Mouse (Mus musculus) left cerebral cortex, postnatal 10 days (tissue): Measurements from ENCODE around the gene Igdcc3. TPM values are rescaled to one million over a fixed set of nuclear protein-coding genes. Genes with fewer than 3 reads are reported as not detected.
"Not testable (repeated sequence)": the region's sequence is repeated elsewhere in the genome, so short reads cannot be mapped to it uniquely, and the experiment has no call there.

Experiments
- DNase-seq, 2 experiments: peaks; one replicate each; pipeline ENCODE4 v3.0.0; 2021 to 2022; ENCODE audit warnings: low spot score in 2 of 2, mixed read lengths in 1 of 2; ENCODE audit errors: extremely low spot score in 1 of 2
- intact Hi-C: fragments of 180-260 bp; cut with DNase I; formaldehyde crosslinking; loops from one replicate; pipeline ENCODE4 v1.15.1; 2025
- total RNA-seq, 2 experiments: library from RNA; stranded (reverse); gene quantifications; 2 replicates each; pipeline ENCODE4 v1.2.3; 2021

The Igdcc3 gene
- total RNA-seq, 2 experiments from 2014 or later, result 2.5 to 4.2 TPM

DNA sequence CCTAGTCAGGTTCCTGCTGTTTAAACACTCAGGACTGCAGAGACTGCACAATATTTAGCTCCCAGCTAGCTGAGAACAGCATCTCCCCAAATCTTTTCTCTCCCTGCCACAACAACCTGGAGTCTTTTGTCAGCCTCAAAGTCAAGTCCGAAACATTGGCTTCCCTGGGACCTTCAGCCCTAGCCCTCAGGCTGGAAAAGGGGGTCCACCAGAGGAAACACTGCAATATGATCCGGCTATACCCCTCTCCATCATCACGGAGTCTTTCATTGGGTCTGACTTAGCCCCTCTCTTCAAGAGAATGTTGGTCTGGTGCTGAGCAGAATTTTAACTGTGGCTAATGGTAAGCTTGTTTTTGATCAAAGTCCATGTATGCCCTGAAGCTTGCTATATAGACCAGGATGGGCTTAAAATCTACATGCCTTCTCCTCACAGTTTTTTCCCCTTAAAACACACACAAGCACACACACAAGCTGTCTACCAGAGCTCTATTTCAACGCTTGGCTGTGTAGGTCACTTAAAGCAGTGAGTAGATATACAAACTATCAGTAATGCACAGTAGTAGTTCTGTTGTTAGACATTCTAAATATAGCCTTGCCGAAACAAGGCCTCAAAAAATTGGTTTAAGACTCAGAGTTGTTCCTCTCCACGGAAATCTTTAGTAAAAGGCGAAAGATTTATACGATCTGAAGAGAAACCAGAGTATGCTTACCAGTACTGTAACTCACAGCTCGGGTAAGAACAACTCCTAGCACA is 55.2 kb downstream of the Igdcc3 start:
- intact Hi-C loops, result loop anchor here (2.0 kb wide), 1 partner anchor 87 kb away; no protein-coding TSS in a partner anchor
- peak in 1 of 2 experiments; percentile 53 for DNase-seq

DNA sequence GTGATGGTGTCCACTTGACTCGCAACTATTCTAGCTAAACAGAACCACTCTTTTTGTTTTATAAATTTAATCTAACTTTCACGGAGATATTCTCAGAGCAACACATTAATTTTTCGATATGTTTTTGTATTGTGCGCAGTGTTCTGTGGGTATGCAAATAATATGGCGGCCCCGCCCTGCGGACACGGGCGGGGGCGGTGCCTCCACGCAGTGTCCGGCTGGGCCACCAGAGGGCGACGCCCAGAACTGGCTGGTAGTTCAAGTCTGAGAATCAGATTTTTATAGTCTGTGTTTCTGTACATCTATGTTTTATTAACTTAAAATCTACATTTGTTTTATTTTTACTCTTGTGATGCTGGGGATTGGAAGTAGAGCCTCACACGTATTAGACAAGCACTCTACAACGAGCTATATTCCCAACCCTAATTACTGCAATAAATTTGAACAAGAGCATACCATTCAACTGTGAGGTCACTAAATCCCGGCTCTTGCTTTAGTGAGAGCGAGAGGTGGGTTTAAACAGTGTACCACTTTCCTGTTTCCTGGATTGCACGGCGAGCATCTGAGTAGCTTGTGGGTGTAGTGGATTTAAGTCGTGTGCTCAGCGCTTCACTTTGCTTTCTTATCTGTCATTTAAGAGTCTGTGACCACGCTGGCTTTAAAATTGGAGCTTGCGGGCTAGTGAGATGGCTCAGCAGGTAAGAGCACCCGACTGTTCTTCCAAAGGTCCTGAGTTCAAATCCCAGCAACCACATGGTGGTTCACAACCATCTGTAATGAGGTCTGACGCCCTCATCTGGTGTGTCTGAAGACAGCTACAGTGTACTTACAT is 56.0 kb downstream of the Igdcc3 start:
- intact Hi-C loops, result loop anchor here (2.0 kb wide), 1 partner anchor 86 kb away; no protein-coding TSS in a partner anchor
- DNase-seq, result peak; percentile 89 to 94

DNA sequence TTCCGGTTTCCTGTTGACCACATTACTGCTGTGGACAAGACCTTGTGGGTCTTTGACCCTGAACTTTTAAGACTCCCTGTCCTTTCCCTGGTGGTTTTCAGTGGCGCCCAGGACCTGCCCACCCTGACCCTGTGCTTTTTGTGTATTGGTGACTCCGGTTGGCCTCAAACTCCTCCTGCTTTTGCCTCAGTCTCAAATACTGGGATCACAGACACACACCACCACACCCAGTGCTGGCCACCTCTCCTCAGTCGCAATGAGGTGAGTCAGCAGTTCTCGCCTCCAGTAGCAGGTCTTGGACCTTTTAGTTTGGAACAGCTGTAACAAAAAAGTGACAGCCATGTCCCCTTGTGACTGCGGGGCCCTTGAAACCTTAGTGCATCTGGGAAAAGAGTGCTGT is 56.8 kb downstream of the Igdcc3 start:
- intact Hi-C loops, result loop anchor here (2.0 kb wide), 1 partner anchor 85 kb away; no protein-coding TSS in a partner anchor
- no peak for DNase-seq

DNA sequence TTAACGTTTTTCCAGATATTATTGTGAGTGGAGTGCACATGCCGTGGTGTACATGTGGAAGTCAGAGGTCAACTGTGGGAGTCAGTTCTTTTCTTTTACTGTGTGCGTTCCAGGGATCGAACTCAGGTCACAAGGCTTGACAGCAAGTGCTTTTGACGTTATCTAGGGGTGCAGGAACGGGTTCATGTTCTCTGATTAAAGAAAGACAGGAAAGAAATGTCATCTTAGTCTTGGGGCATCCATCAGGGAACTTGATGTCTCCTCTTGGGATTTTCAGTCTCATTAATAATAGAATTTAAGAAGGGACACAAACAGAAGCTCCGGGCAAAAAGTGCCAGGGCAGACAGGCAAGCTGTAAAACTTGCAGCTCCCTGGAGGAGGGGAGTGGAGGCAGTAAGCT is 58.7 kb downstream of the Igdcc3 start:
- intact Hi-C loops, result no loop called here
- DNase-seq, result no peak

DNA sequence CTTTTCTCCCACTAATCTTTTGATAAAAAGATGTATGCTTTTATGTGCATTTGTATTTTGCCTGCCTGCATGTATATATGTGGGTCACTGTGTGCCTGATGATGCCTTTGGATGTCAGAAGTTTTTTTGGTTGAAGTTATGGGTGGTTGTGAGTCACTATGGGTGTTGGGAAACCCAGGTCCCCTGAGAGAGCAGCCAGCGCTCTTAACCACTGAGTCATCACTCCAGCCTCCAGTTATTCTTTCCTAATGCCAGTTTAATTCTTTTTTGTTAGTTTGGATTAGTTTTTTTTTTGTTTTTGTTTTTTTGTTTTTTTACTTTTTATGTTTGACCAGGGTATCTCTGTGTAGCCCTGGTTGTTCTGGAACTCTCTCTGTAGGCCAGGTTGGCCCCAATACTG is 59.6 kb downstream of the Igdcc3 start:
- DNase-seq, result no peak
- intact Hi-C loops, result no loop called here

DNA sequence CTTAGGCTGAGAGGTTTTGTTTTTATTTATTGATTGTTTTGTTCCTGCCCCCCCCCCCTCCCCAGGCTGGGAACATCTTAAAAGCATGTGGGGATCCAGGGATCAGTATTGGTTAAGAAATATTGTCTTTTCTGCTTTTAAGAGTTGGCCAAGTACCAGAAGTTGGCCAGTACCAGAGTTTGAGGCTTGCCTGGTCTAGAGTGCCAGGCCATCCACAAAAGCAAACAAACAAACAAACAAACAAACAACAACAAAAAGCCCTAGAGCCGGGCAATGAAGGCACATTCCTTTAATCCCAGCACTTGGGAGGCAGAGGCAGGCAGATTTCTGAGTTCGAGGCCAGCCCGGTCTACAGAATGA is 60.0 kb downstream of the Igdcc3 start:
- intact Hi-C loops, result no loop called here
- DNase-seq, result no peak

DNA sequence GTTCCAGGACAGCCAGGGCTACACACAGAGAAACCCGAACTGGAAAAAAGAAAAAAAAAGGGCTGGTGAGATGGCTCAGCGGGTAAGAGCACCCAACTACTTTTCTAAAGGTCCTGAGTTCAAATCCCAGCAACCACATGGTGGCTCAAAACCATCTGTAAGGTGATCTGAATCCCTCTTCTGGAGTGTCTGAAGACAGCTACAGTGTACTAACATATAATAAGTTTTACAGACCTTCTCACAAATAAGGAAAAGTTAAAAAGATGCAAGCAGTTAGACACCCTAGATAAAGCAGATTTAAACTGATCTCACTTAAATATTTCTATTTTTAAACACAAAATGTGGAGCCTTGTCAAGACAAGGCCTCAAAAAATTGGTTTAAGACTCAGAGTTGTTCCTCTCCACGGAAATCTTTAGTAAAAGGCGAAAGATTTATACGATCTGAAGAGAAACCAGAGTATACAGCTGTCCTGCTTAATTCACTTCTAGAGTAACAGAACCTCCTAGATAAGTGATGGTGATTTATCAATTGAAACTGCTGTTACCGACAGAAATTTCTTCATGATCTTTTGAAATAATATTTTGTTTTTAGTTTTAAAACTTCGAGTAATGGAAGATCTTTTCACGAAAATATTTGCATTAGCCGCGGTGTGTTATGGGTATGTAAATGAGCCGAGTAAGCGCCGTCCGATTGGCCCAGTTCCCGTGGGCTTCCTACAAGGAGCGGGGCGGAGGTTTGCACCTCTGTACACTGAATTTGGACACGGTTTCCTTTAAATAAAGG is 60.6 kb downstream of the Igdcc3 start:
- intact Hi-C loops, result no loop called here
- peak; percentile 86 to 93 for DNase-seq

DNA sequence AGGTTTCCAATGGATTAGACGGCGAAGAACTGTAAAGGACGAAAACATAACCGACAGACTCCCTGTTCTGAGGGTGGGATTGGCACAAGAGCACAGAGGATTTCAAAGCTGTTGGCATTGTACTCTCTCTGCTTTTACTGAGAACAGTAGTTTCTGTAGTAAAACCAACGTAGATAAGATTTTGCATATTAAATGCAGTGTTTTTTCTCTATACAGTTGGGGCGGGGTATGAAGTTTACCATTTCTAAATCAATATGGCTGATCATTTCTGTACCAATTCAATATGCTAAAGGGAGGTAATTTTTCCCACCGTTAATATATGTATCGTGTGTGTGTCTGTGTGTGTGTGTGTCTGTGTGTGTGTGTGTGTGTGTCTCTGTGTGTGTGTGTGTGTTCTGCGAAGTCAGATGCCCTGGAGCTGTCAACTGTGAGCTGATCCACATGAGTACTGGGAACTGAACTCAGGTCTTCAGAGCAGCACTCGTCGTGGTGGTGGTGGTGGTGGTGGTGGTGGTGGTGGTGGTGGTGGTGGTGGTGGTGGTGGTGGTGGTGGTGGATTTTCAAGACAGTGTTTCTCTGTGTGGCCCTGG is 61.3 kb downstream of the Igdcc3 start:
- DNase-seq, result no peak
- intact Hi-C loops, result no loop called here

DNA sequence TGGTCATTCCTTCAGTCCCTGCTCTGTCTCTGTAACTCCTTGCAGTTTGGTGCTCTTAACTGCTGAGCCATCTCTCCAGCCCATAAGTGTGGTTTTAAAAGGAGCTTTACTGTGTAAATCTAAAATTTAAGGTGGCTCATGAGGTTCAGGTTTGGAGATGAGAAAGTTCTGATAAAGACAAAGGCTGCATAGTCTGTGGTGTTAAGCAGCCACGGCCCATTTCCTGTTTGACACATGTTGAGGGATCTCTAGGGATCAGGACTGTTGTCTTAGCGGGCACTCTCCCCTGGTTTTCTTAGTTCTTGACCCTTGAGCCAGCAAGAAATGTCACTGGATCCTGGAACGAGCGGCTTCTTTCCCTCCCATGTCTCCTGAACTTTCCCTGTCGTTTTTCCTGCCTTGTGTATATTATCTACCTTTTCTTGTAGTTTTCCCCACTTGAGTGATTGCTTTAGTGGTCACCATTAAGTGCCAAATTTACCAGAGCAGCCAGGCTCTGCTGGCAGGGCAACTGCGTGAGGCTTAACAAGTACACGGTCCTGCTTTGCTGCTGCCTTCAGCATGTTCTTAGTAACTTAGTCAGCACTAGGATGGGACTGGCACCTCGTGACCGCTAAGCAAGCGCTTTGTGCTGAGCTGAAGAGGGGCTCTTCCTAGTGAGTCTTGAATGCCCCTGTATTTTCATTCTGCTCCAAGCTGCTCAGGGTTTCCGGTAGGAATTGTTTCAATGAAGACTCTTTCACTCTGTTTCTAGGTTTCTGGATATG is 64.2 kb downstream of the Igdcc3 start:
- no peak for DNase-seq
- intact Hi-C loops, result no loop called here

DNA sequence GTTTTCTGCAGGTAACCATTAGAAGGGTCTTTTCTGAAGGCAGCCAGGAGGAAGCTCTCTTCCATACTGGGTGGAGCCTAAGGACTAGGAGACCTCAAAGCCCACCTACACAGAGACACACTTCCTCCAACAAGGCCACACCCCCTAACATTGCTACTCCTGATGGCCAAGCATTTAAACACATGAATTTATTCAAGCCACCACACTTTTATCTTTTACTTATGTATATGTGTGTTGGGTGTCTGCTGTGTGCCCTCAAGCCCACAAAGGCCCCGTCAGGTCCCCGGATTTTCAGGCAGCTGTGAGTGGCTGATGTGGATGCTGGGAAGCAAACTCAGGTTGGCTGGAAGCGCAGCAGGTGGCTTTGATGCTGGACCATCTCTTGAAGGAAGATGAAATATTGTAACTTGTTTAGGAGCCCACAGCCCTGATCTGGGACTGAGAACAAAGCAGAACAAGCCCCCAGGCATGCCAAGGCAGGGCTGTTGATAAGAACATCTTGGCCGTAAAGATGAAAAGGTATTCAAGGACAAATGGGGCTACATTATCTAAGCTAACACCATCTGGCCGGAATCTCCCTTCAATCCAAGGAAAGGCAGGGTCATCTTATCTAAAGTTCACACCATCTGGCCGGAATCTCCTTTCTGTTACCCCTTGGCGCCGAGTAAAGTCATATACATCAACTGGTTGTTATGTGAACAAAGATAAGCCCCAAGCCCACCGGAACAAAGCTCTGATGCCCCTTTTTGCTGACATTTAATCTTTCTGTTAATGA is 66.2 kb downstream of the Igdcc3 start:
- DNase-seq, intact Hi-C loops: not testable (repeated sequence)

DNA sequence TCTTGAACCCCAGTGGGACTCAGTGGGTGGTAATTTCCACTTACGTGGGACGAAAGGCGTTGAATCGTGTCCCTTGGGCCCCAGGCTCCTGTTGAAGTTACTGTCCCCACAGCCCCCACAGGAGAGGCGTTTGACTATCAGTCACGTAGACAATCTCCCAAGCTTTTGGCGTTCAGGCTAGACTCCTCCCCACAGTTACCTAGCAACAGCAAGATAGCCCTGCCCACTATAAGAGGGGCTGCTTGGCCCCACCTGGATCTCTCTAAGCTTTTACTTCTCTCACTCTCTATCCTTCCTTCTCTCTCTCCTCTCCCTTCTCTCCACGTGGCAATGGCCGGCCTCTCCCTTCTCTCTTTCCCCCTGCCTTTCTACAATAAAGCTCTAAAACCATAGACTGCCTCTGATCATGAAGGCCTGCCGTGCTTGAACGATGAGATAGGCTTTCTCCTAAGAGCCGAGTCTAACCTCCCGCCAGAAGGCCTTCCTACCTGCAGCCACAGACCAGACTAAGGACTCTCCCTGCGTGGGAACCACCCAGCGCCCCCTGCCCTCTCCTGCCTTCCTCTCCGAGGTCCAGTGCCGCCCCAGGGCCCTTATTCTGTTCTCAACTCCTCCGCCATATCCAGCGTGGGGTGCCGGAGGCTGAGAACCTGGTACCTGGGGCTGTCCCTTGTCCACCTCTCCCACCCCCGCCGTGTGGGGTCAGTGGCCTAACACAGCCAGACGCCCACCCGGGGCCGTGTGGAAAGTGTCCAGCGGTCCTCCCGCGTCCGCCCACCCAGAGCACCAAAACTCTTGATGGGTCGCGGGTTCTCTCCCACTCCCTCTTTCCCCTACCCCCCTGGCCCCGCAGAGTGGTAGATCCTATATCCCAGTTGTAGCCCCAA is 67.5 kb downstream of the Igdcc3 start:
- intact Hi-C loops, result no loop called here
- peak in 1 of 2 experiments; percentile 37 for DNase-seq

DNA sequence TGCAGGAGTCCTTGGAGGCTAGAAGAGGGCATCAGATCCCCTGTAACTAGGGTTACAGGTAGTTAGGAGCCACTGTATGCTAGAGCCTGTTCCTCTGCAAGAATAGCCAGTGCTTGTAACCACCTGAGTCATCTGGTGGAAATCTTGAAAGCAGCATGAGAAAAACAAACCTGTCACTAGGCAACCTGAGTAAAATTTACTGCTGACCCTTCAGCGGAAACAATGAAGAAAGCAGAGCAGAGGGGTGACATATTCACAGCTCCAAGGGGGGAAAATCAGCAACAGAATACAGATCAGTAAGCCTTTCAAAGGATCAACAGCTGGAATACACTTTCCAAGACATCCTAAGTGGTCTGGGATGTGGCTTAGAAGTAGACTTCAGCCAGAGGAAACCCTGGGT is 70.6 kb downstream of the Igdcc3 start:
- DNase-seq, result no peak
- intact Hi-C loops, result no loop called here

DNA sequence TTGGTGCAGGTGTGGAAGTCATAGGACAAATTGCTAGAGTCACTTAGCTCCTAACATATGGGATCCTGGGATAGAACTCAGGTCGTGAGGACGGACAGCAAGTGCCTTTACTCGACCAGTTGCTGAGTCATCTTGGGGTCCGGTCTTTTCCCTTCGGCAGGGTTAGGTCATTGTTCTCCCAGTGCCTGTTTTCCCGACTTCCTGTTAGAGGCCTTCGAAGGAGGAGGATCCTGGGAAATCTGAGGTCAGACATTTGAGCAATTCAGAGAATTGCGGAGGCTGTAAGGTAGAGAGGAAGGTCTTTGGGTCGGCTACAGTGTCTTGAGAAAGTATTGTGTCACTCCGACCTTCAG is 73.4 kb downstream of the Igdcc3 start:
- peak in 1 of 2 experiments; percentile 30 for DNase-seq
- intact Hi-C loops, result no loop called here

DNA sequence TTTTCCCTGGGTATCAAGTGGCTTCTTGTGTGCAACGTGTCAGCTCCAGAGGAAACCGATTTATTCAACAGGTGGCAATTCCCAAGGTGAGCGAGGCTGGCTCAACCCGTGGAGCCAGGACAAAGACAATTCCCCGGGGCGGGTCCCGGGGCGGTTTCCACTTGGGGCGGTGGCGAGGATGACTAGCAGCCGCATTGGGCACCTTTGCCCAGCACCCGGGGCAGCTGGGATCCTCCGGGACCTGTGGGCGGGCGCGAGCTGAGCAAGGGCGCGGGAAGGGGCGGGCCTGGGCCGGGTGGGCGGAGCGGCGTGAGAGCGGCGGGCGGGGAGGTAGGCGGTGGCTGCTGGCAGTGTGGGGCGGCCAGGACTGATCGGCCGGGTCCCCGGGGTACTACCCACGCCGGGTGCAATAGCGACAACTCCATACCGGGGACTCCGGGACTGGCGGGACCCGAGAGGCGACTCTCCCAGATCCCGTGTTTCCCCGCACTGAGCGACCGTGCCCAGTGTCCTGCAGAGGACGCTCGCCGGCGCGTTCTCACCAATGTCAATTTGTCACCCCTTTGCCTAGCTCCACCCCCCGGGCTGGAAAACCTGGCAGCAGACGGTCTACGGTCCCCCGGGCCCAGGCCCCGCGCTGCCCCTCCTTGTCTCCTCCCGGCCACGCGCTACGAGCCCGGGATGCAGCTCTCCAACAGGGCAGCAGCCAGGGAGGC is 73.9 kb downstream of the Igdcc3 start:
- intact Hi-C loops, result no loop called here
- DNase-seq, result peak; percentile 66 to 91

DNA sequence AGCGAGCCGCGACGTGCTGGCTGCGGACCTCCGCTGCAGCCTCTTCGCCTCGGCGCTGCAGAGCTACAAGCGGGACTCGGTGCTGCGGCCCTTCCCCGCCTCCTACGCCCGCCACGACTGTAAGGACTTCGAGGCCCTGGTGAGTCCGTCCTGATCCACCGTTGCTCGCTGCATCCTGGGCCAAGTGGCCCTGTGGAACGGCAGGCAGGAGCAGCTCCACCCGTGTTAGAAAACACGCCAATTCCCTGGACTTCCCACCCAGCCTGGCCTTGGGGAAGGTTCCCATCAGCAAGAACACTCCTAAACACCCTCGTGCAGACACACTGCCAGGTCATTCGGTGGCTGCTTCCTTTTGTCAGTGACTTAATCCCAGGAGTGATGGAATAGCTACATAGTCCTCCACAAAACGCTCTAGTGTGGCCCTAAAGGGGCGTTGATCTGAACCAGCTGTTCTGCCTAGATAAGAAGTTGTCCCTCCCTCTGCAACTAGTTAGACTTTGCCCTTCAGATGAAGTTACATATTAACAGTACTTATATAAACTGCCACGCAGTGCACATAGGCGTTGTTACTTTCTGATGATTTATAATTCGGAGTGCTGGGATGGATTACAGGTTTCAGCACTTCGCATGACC is 74.6 kb downstream of the Igdcc3 start:
- DNase-seq, result no peak
- intact Hi-C loops, result no loop called here

DNA sequence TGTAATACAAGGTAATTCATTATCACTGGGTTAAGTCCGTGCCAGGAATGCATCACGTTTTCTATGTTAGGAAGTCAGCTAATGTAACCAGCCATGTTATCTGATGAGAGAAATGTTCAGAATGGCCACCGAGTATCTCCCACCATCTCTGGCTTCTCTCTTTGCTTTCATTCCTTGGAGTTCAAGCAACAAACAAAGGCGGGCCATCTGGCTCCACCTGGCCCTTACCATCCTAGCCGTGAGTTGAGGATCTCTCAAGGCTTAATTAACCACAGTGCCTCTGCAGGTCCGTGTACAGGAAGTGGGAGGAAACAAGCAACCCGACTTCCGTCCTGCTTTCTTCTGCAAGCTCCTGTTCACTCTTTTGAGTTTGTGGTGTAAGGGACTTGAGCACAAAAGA is 76.0 kb downstream of the Igdcc3 start:
- no peak for DNase-seq
- intact Hi-C loops, result no loop called here
